Mouse (Mus musculus) adrenal gland, adult 18-20 months (tissue): ENCODE data around the gene Padi3. TPM values are rescaled to one million over a fixed set of nuclear protein-coding genes. Genes with fewer than 3 reads are reported as not detected.

Experiments
- DNase-seq, 2 experiments: peaks; one replicate each; pipeline ENCODE4 v3.0.0; 2021 to 2022; ENCODE audit warnings: low spot score in 2 of 2
- long read RNA-seq, 2 experiments: library from polyadenylated mRNA; stranded (forward); transcript quantifications; one replicate each; pipeline ENCODE4 v2.0.0; 2021
- total RNA-seq, 2 experiments: library from RNA; stranded (reverse); gene quantifications; 1 replicate in 1 of 2; 2 replicates in 1 of 2; pipeline ENCODE4 v1.2.3; 2021

The Padi3 gene
- total RNA-seq, result not detected
- long read RNA-seq, experiment 1, result 0 reads
- long read RNA-seq, experiment 2, result 0 reads

GRCm38 (mm10) chr4:140810458-140811260 is at the start of gene Padi3:
Gene Padi3 (minus strand): TSS chr4:140810648.
- no peak for DNase-seq

DNA sequence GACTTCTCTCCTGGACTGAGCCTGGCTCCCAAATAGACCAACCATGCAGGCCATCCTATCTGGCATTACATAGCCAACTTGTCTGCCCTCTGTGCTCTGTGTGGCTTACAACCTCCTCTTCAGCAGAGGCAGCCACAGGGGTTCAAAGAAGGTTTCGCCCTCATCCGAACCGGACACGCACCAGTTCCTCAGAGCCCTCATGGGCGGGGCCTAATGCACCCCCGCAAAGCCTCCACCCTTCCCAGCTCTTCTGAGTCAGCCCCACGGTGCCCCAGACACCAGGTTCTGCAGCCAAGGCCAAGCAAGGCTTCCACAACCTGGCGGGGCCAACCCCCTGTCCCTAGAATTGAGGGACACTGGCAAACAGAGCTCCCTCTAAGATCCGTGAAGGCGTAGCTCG is 48.8 kb upstream of the Padi3 start:
- DNase-seq, result no peak

- no peak for DNase-seq
Observed at GRCm38 (mm10) chr4:140857813-140858212, 47.4 kb upstream of the Padi3 start.

GRCm38 (mm10) chr4:140857041-140857440 is 46.6 kb upstream of the Padi3 start:
- no peak for DNase-seq

- DNase-seq, result no peak
Observed at GRCm38 (mm10) chr4:140855151-140855550, 44.7 kb upstream of the Padi3 start.

GRCm38 (mm10) chr4:140854455-140854864 is 44.0 kb upstream of the Padi3 start:
- DNase-seq, result no peak

GRCm38 (mm10) chr4:140853626-140854025 is 43.2 kb upstream of the Padi3 start:
- DNase-seq, result no peak

GRCm38 (mm10) chr4:140849310-140849709 is 38.9 kb upstream of the Padi3 start:
- no peak for DNase-seq

DNA sequence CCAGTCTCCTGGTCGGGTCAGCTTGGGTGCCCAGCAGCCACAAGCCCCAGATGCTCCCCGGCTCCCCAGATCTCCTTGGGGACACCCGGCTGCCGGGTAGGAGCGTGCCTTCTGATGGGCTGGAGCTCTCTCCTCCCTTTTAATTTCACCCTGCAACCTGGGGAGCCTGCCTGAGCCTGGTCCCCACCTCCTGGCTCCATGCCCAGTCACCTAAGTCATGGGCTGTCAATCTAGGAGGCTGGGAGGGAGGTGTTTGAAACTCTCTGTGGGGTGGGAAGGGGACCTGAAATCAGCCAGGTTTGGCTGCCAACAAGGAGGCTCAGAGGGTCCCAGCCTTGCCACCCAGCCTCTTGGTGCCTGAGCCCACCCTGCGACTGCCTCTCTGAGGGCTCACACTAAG is 35.2 kb upstream of the Padi3 start, which contains the start of gene Padi1:
Padi1 (minus strand) TSS at position 113 of the 400 bp plus-strand sequence.
- DNase-seq, result no peak

- DNase-seq, result no peak
Observed at GRCm38 (mm10) chr4:140844991-140845390, 34.5 kb upstream of the Padi3 start.

DNA sequence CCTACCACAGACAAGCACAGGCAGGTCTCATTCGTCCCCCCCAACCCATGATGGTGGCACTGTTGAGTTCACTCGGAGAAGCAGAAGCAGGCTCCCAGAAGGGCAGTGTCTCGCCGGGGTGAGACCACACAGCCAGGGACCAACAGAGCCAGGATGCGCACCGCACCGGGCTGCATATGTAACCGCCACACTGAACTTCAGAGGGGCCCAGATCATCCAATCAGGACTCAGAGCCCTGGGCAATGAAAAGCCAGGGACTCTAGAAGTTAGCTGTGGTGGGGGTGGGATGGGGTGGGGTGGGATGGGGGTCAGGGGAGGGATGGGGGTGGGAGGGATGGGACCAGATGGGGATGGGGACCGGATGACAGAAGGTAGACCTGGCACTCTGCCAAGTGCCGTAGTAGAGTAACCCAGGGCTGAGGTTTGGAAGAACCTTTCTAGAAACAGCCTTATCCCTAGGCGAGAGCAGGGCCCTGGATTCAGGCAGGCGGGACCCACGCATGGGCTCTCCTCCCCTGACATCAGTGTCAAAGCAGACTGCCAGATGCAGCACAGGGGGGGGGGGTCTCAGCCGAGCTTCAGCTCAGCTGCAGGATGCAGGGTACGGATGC is 33.3 kb upstream of the Padi3 start:
- DNase-seq, result no peak

- DNase-seq, result no peak
Observed at GRCm38 (mm10) chr4:140842909-140843308, 32.5 kb upstream of the Padi3 start.

- DNase-seq, result peak; percentile 59 to 74
Observed at GRCm38 (mm10) chr4:140837879-140838278, 27.4 kb upstream of the Padi3 start.

DNA sequence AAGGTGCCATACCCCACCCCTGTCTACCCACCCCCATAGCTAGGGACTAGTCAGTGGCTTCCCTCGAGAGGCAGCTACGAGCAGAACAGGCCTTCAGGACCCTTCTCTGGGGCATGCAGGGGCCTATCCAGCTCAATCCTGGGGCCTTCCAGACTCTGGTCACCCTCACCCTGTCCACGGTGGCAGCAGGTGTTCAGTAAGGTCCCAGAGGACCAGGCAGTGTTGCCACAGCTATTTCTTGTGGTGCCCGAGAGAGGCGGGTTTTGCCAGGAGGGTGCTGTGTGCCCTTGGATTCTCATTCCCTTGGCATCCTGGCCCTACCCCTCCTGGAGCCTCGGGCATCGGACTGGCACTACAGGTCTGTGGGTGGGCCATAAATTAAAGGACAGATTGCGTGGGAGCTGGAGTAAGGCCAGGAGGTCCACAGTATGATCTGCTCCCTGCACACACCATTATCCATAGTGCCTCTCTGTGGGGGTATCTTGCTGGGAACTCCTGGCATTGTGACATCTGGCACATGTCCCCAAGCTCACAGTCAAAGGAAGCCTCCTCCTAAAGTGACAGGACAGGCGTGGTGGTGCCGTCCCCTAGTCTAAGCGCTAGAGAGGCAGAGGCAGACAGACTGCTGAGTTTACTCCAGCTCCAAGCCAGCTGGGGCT is 25.9 kb upstream of the Padi3 start:
- peak; percentile 46 to 52 for DNase-seq

GRCm38 (mm10) chr4:140835682-140836081 is 25.2 kb upstream of the Padi3 start:
- DNase-seq, result peak in 1 of 2 experiments; percentile 46

DNA sequence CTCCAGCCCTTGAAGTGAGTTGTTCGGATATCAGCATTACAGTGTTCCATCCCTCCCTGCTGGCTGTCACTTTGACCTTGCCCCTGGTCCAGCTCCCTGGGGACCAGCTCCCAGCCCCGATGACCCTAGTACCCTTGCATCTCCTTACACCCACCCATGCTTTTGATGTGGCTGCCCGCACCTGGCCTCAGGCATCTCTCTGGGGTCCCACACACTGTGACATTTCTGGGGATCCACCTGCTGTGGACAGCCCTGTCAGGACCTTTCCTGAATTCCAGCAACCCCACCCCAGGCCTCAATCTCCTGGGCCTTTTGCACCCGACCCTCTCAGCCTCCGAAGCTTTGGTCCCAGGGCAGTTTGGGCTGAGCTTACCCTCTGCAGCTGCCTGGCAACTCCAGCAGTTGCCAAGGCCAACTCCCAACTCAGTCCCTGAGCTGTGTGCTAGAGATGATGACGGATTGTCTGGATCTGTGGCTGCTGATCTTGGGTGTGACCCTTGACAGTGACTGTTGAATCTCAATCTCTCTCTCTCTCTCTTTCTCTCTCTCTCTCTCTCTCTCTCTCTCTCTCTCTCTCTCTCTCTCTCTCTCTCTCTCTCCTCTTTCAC is 24.0 kb upstream of the Padi3 start:
- no peak for DNase-seq

- no peak for DNase-seq
Observed at GRCm38 (mm10) chr4:140832821-140833220, 22.4 kb upstream of the Padi3 start.

DNA sequence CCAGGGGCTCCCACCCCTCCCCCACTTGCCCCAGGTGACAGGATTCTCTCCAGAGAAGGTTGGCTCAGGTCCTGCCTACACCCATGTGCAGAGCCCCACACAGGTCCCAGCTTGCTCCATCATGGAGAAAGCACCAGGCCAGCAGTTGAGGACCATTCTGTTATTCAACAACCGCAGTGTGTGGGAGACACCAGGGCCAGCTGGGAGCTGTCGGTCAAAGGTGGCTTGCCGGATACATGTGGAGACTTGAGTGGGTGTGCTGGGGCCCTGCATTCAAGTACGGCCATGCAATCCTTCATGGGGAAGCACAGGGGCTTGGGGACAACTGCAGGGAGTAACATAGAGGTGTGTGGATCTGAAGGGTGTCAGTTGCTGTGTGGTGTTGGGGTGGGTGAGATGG is 21.4 kb upstream of the Padi3 start:
- no peak for DNase-seq

GRCm38 (mm10) chr4:140827237-140827636 is 16.8 kb upstream of the Padi3 start:
- DNase-seq, result no peak

DNA sequence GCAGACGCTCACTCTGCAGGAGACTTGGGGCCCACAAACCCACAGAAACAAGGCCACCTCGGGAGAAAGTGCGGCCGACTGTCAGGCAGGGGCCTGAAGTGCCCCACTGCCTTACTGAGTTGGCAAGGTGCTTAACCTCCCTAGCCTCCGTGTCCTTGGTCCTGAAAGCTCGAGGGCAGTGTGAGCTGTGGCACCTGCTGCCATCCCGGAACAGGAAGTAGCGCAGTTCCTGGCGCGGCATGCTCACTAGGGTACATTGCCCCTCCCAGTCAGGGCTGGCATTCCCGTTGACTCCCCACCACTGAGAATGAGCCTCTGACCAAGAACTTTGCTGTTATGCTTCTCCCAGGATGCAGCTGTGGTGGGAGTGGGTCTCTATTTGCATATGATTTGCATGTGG is 15.5 kb upstream of the Padi3 start:
- DNase-seq, result no peak

GRCm38 (mm10) chr4:140821988-140822387 is 11.5 kb upstream of the Padi3 start:
- peak; percentile 68 to 71 for DNase-seq

DNA sequence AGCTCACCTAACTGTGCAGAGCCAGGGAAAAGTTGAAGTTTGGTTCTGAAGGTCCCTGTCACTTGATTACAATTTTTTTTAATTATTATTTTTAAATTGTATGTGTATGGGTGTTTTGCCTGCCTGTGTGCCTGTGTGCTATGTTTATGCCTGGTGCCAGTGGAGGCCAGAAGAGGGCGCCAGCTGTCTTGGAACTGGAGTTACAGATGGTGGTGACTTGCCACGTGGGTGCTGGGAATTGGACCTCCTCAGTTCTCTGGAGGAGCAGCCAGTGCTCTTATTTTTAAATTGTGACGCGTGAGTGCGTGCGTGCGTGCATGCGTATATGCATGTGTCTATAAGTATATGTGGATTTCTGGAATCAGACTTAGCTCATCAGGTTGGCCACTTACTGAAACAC is 7.0 kb upstream of the Padi3 start:
- no peak for DNase-seq
